Mouse (Mus musculus) C2C12 (cell line): Measurements from ENCODE around the gene Kcnj9. TPM values are rescaled to one million over a fixed set of nuclear protein-coding genes. Genes with fewer than 3 reads are reported as not detected.

Source experiments
- H3K27me3 ChIP-seq: one replicate; pipeline ENCODE4 v1.6.1; 2011; ENCODE audit not compliant: control insufficient read depth, insufficient read depth, insufficient read length
- H3K36me3 ChIP-seq: one replicate; pipeline ENCODE4 v1.6.1; 2011; ENCODE audit not compliant: control insufficient read depth, insufficient read depth
- H3K4me3 ChIP-seq: one replicate; pipeline ENCODE4 v1.5.1; 2011; ENCODE audit warnings: mild to moderate bottlenecking, control low read depth; ENCODE audit not compliant: poor library complexity, insufficient read depth, severe bottlenecking
- H3K79me2 ChIP-seq: one replicate; pipeline ENCODE4 v1.6.1; 2011; ENCODE audit not compliant: control insufficient read depth, insufficient read depth
- H3K79me3 ChIP-seq: one replicate; pipeline ENCODE4 v1.6.1; 2011; ENCODE audit warnings: low read depth, control low read depth
- H3ac ChIP-seq: one replicate; pipeline ENCODE3; 2011; ENCODE audit warnings: low read depth; ENCODE audit not compliant: control insufficient read depth, insufficient read length
- CEBPB ChIP-seq: IDR thresholded peaks from one replicate; pipeline ENCODE4 v1.6.1; 2011; ENCODE audit warnings: low read depth, mild to moderate bottlenecking, control low read depth, moderate library complexity
- CTCF ChIP-seq: IDR thresholded peaks from one replicate; pipeline ENCODE4 v1.5.1; 2011; ENCODE audit not compliant: control insufficient read depth, insufficient read depth, insufficient read length
- FOSL1 ChIP-seq: IDR thresholded peaks from one replicate; pipeline ENCODE4 v1.8.0; 2011; ENCODE audit warnings: mild to moderate bottlenecking, low read length; ENCODE audit not compliant: poor library complexity, insufficient read depth, severe bottlenecking
- MAX ChIP-seq: IDR thresholded peaks from one replicate; pipeline ENCODE4 v1.6.1; 2011; ENCODE audit warnings: mild to moderate bottlenecking, control low read depth
- MYOD1 ChIP-seq: IDR thresholded peaks from one replicate; pipeline ENCODE4 v1.6.1; 2011; ENCODE audit warnings: low read depth; ENCODE audit not compliant: control insufficient read depth, insufficient read length
- MYOG ChIP-seq: IDR thresholded peaks from one replicate; pipeline ENCODE4 v1.6.1; 2011; ENCODE audit not compliant: control insufficient read depth, insufficient read length; ENCODE audit errors: extremely low read depth
- USF1 ChIP-seq: IDR thresholded peaks from one replicate; pipeline ENCODE4 v1.6.1; 2011; ENCODE audit warnings: low read depth, mild to moderate bottlenecking, control low read depth, moderate library complexity
- polyA plus RNA-seq: library from polyadenylated mRNA; unstranded; fragments of >200 nt; fragmentation: generic; extraction: Trizol; gene quantifications from one replicate; pipeline ENCODE4 v1.2.1, GENCODE M21; 2012; ENCODE audit warnings: missing spikeins

Kcnj9 gene
- polyA plus RNA-seq, 1 experiment: 0.06 TPM

DNA sequence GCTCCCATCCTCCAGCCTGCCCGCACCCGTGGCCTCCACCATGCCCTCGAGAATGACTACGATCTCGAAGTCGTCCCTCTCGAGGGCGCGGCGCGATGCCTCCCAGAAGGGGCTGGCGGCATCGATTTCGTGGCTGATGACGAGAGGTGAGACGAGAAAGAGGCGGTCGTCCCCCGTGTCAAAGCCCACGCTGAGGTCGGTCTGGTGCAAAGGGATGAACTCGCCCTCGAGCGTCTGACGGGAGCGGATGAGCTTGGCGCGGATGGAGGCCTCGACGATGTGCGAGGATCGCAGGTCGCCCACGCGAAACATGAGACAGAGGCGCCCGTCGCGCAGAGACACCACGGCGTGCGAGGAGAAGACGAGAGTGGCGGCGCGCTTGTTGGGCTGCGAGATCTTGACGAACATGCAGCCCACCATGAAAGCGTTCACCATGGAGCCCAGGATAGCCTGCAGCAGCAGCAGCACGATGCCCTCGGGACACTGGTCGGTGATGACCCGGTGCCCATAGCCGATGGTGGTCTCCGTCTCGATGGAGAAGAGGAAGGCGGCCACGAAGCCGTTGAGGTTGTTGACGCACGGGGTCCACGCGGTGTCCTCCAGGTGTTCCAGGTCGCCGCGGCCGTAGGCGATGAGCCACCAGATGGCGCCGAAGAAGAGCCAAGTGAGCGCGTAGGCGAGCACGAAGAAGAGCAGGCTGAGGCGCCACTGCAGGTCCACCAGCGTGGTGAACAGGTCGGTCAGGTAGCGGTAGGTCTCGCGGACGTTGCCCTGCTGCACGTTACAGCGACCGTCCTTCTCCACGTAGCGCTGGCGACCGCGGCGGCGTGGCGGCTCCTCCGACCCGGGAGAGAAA, 3.2 kb downstream of the Kcnj9 start:
- Histone ChIP-seq H3K79me3 (no peaks in the 10 kb centered on the region), H3K4me3 (no peak overlapping the region), H3K79me2 (no peaks in the 10 kb centered on the region), H3K36me3 (no peaks in the 10 kb centered on the region), H3K27me3 (peaks cover 14% of the 10 kb centered on the region), H3ac (no peak overlapping the region)
- no peak for TF ChIP-seq USF1
- no peak for TF ChIP-seq MAX
- no peak for TF ChIP-seq CEBPB
- no peak for TF ChIP-seq FOSL1
- no peak for TF ChIP-seq CTCF
- TF ChIP-seq MYOD1: no peak
- no peak for TF ChIP-seq MYOG

- H3K79me2 ChIP-seq: no peaks in the 10 kb centered on the region
- peaks cover 7% of the 10 kb centered on the region for H3K27me3 ChIP-seq
- no peak overlapping the region for H3K4me3 ChIP-seq
- no peak overlapping the region for H3ac ChIP-seq
- no peaks in the 10 kb centered on the region for H3K79me3 ChIP-seq
- TF ChIP-seq FOSL1 (no peak), CTCF (peak; percentile 89)
- no peaks in the 10 kb centered on the region for H3K36me3 ChIP-seq
These were observed 4.4 kb downstream of the Kcnj9 start for GRCm38 (mm10) chr1:172324725-172325124.

DNA sequence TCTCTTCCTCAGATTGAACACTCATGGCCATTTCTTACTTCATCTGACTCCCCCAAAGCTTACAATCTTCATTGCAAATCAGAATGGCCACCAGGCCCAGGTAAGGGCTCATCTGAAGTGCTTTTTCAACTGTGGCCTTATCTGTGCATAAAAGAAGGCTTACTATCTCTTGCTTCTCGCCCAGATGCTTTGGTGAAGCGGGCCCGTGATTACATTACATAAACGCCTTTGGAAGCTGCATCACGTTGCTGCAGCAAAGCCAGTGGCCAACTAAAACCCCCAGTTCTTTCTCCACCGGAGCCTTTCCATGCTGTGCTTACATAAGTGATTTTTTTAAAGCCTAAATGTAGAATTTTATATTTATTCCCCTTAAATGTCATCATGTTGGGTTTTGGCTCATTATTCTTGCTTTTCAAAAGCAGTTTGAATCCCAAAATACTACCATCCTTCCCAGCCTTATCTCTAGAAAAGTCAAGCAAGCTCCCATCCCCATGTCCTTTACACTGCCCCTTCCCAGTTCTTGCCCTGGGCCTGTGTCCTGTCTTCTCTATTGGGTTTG, 5.2 kb downstream of the Kcnj9 start:
- Histone ChIP-seq H3K27me3 (peaks cover 2% of the 10 kb centered on the region), H3K36me3 (no peaks in the 10 kb centered on the region)

DNA sequence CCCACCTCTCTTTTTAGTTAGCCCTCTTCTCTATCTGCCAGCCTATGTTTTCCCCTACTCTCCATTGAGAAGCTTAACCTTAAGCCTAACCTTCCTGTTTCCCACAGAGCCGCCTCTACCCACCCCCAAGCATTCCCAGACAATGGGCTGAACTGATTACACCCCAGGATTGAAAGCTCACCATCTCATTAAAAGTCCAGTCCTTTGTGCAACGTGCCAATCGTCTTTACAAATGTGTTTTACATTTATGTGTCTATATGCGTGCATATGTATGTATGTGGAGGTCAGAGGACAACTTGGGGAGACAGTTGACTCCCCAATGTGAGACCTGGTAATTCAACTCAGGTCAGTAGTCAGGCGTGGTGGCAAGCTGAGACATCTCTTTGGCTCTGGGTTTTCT, 5.8 kb downstream of the Kcnj9 start:
- TF ChIP-seq MYOG (no peak), CTCF (no peak), USF1 (no peak), CEBPB (no peak), MYOD1 (no peak), MAX (no peak), FOSL1 (no peak)
- no peak overlapping the region for H3ac ChIP-seq
- H3K79me3 ChIP-seq: no peaks in the 10 kb centered on the region
- H3K27me3 ChIP-seq: no peaks in the 10 kb centered on the region
- no peaks in the 10 kb centered on the region for H3K36me3 ChIP-seq
- no peak overlapping the region for H3K4me3 ChIP-seq
- no peaks in the 10 kb centered on the region for H3K79me2 ChIP-seq

More for the DNA sequence above, 5.2 kb downstream of the Kcnj9 start:
- TF ChIP-seq FOSL1: no peak
- TF ChIP-seq CEBPB: no peak
- TF ChIP-seq MYOD1: no peak
- TF ChIP-seq MAX: no peak
- no peak for TF ChIP-seq USF1
- no peak for TF ChIP-seq MYOG
- no peak for TF ChIP-seq CTCF
- Histone ChIP-seq H3K4me3 (no peak overlapping the region), H3K79me3 (no peaks in the 10 kb centered on the region), H3K79me2 (no peaks in the 10 kb centered on the region), H3ac (no peak overlapping the region)

GRCm38 (mm10) chr1:172322725-172323124, 6.4 kb downstream of the Kcnj9 start:
- TF ChIP-seq MYOD1: no peak
- H3K79me3 ChIP-seq: no peaks in the 10 kb centered on the region
- H3K27me3 ChIP-seq: no peaks in the 10 kb centered on the region
- H3K79me2 ChIP-seq: no peaks in the 10 kb centered on the region
- no peak overlapping the region for H3K4me3 ChIP-seq
- no peak overlapping the region for H3ac ChIP-seq
- H3K36me3 ChIP-seq: no peaks in the 10 kb centered on the region

DNA sequence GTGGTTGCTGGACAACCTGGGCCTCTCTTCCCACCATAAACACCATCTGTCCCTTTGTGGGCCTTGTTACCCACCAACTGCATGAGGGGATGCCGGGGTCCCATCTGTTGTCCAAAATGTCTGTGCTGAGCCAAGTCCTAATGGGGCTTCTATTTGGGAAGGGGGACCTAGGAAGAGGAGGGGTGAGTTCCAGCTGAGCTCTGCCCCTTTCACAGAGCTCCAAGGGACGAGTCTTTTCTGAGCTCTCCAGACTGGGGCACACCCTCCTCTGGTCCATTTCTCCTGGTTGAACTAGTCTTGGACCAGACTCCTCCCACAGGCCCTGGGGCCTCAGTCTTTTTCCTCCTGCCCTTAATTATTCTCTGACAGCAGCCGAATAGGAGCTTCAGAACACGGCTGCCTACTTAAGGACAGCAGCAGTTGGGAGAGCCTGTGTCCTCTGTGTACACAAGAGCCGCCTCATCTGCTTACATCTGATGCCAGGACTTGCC, 9.2 kb downstream of the Kcnj9 start:
- H3K4me3 ChIP-seq: no peak overlapping the region
- H3ac ChIP-seq: no peak overlapping the region
- no peaks in the 10 kb centered on the region for H3K79me2 ChIP-seq
- H3K79me3 ChIP-seq: peaks cover 3% of the 10 kb centered on the region
- H3K36me3 ChIP-seq: no peaks in the 10 kb centered on the region
- H3K27me3 ChIP-seq: no peaks in the 10 kb centered on the region
- TF ChIP-seq CTCF (no peak), CEBPB (no peak), FOSL1 (no peak), MYOD1 (no peak), MAX (no peak), MYOG (no peak), USF1 (no peak)
